Mouse (Mus musculus): Measurements from ENCODE around the gene Ubap1. TPM values are rescaled to one million over a fixed set of nuclear protein-coding genes. Genes with fewer than 3 reads are reported as not detected.
A peak's percentile ranks its signal among the peaks of the same experiment; 100 is the strongest.

Gene Ubap1
- total RNA-seq (2021) = 10 to 100 TPM; 39.9 to 43.7 TPM
- long read RNA-seq, experiment 1, transcript Ubap1-201 (7 exons, 3,456 nt) = major isoform, 75 of 94 reads
- long read RNA-seq, experiment 1, partial matches to known transcripts = 3 of 94 reads
- long read RNA-seq, experiment 1, other reads (novel, unspliced or antisense) = 14 of 94 reads
- long read RNA-seq, experiment 2, transcript Ubap1-201 (7 exons, 3,456 nt) = major isoform, 85 of 105 reads
- long read RNA-seq, experiment 2, partial matches to known transcripts = 1 of 105 reads
- long read RNA-seq, experiment 2, other reads (novel, unspliced or antisense) = 19 of 105 reads

DNA sequence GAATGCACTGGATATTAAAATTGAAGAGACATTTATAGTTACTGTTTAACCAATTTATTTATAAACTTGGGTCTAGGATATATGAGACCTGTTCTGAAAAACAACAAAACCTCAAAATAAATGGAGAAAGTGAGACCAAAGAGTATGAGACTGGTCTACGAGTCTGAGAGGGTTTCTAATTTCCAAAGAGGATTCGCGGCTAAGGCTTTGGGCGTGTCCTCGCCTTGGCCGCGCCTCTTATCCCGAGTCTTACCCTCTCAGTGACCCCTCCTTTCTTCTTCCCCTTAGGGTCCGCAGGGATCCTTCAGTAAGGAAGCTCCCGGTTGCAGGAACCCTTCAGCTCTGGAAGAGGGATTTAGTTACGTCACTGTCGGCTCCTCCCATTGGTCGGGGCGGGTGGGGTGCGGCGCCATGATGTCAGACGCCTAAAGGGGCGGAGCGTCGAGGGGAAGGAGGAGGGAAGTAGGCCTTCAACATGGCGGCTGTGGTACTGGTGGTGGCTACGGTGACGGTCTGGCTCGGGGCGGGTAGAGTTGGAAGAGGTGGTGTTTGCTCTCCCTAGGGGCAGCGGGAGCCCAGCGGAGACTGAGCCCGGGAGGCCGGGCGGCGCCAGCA, at the start of gene Ubap1:
Gene Ubap1 (plus strand): TSS at position 413 of the 615 bp plus-strand sequence.
- DNase-seq = peak; percentile 90

DNA sequence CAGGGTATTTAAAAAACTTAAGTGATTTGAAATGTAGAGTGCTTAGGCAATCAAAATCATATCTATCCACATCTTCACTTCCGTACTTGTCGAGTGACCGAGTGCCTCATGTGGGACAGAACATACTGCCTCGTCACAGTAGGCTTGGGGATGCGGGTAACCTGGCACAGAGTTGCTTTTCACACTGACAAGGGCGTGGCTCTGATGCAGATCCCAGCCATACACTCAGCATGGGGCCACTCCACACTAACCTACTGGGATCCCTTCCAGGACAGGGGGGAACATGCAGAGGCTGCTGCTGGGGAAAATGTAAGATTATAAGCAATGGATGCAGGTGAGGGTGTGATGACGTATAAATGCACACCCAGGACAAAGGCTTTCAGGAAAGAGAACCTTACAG, 45.1 kb upstream of the Ubap1 start:
- DNase-seq = no peak

DNA sequence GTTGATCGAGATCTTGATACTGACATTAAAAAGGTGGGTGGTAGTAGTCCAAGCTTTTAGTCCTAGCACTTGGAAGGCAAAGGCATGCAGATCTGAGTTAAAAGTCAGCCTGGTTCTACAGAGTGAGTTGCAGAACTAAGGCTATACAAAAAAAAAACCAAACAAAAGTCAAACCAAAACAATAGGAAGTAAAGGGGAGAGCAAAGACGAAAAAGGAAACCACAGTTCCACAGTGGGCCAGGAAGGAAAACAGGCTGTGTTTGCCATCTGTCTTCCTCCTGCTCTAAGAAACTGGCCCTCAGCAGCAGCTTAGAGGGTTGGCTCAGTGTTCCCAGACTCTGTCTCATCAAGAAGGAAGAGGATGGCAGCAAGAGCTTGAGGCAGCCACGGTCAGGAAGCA, 44.5 kb upstream of the Ubap1 start:
- DNase-seq = no peak

DNA sequence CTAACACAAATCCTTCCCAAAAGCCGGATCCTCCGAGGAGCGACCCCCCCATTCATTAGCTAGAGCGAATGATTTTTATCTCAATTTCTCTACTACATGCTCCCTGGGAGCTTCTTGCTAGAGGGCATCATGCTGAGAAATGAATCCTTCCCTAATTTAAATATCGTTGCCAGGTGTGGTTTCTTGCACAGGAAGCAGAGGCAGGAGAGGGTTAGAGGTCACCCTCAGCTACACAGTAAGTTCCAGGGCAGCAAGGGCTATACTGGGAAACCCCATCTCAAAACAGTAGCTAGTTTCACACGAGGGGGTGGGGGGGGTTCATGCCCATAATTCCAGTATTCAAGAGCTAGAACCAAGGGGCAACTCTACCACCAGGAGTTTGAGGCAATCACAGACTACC, 41.4 kb upstream of the Ubap1 start:
- DNase-seq = no peak

DNA sequence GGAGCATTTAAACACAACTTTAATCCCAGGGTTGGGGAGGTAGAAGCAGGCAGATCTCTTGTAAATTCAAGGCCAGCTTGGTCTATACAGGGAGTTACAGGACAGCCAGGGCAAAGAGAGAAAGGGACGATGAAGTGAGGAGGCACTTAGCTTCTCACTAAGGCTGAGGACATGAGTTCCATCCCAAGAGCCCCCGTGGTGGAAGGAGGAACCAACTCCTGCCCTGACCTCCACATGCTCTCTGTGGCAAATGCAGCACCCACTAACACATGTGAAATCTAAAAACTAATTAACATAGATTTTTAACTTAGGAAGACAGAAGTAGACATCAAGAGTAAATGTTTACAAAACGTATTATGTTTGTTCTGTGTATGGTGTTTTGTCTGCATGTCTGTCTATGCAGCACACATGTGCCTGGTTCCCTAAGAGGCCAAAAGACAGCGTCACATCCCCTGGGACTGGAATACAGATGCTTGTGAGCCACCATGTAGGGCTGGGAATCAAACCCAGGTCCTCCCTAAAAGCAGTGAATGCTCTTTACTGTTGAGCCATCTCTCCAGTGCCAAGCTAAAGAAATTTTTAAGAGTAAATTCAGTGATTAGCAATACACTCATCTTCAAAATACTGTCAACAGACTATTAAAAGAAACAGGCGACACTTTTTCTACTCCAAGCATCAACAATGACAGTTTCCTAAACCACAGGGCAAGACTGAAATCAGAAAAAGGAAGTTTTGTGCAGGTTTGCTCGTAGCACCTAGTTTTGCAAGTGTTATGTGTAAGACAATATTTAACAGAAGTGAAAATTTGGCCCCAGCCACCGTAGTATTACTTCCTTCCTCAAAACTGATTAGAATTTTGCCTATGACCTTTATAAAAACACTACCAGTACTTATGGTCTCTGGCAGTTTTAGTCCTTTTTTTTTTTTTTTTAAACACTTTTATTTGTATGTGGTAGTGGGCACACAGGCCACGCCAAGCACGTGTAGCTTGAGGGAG, 37.9 kb upstream of the Ubap1 start:
- no peak for DNase-seq

DNA sequence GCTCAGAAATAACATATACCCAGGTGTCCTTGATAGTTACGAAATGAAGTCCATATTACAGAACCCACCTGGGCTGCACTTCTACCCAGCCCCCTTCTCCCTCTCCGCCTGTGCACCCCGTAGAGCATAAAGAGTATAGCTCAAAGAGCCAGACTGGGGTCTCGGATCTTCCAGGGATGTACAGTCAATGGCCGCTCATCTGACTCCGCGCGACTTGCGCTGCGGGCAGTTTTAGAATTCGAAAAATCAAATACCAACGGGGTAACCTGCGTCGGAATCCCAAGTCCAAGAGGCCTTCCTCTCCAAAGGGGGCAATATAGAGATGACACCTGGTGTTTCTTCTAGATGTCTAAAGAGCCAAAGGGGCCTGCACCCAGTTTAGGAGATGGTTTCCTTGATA, 35.1 kb upstream of the Ubap1 start:
- no peak for DNase-seq

DNA sequence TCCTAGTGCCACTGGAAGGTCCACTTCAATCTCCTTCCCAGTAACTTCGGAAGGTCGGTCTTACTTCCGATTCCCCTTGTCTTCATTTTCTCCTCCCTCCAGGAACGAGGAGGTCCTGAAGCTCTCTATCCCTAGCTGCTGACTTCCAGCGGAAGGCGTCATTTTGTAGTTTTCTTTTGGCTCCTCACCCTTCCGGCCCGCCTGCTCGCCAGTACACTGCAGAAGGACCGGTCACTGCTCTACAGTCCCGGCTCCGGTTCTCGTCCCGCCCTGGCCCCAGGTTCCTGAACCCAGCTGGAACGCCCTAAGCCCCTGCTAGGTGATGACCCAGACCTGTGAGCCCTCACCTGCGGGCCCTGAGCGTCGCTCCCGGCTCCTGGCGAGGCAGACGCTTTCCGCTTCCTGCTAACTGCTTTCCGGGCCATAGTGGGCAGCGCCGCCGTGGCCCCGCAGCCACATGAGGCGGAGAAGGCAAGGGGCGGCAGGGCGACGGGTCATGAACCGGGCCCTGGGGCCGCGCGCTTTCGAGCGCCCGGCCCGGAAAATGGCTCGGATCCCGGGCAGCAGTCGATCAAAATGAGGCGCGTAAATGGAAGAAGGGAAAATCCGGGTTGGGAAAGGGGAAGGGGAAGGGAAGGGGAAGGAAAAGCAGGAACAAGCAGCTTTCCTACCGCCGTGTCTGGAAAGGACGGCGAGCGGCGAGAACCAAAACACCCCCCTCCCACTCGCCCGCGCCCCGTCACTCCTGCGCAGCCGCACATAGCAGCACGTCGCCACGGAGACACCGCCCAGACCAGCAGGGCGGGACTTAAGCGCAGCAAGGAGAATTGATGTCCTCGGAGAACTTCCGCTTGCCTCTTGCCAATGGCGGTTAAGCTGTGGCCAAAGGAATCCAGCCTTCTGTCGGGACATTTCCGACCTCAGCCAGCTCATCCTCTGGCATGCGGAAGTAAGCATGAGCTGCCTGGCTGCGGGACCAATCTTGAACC, 34.4 kb upstream of the Ubap1 start, which contains the start of gene Dcaf12:
Gene Dcaf12 (minus strand): TSS at position 749 of the 989 bp plus-strand sequence.
- peak; percentile 94 for DNase-seq

DNA sequence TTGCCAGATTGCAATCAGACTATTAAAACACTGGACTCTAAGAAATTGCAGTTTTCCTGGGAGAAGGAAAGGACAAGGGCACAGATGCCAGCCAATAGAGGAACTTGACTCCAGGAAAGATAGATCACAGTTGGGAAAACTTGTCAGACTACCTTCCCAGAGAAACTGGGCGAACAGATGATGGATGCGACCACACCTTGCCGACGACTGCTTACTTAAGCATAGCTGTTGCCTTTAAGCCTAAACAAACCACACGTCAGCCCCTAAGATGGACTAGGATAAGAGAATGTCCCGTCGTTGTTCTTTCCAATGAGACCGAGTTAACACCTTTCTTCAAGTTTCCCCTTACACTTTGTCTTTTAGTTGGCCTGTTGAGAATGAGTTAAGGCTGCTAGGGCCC, 33.6 kb upstream of the Ubap1 start:
- DNase-seq = no peak

DNA sequence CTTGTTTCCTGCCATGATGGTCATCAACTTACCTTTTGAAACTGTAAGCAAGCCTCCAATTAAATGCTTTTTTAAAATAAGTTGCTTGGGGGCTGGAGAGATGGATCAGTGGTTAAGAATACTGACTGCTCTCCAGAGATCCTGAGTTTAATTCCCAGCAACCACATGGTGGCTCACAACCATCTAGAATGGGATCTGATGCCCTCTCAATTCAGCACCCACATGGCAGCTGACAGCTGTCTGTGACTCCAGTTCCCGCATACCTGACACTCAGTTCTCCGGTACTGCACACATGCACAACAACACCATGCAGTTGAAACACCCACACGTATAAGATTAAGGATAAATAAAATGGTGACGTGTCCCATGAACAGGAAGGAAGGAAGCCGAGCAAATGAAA, 30.5 kb upstream of the Ubap1 start:
- DNase-seq = no peak

DNA sequence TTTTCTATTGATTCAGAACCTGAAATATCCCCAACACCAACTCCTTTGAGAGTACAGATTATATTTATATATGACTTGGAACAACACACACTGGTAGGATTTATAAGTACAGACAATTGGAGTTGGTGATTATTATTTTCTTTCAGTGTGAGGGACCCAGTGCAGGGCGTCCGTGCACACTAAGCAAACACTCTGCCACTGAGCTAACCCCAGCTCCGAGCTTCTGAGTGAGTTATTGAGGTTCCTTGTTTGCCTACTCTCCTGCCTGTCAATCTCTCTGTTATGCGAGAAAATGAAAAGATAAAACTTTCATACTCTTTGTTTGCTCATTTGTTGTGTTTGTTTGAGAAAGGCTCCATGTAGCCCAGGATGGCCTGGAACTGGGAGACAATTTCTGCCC, 27.8 kb upstream of the Ubap1 start:
- DNase-seq = no peak

DNA sequence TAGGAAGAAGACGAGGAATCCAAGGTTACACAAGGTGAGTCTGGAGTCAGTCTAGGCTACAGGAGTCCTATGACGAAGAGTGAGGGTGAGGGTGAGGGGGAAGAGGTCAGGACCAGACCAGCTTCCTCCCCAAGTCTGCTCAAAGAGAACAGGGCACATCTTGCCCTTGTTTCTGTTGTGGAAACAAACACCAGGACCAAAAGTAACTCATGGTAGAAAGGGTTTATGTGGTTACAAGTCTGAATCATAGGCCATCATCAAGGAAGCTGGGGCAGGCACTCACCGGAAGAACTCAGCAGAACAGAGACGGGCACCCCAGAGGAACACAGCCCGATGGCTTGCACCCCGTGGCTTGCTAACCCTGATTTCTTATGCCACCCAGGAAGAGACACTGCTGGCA, 21.9 kb upstream of the Ubap1 start:
- DNase-seq = no peak

DNA sequence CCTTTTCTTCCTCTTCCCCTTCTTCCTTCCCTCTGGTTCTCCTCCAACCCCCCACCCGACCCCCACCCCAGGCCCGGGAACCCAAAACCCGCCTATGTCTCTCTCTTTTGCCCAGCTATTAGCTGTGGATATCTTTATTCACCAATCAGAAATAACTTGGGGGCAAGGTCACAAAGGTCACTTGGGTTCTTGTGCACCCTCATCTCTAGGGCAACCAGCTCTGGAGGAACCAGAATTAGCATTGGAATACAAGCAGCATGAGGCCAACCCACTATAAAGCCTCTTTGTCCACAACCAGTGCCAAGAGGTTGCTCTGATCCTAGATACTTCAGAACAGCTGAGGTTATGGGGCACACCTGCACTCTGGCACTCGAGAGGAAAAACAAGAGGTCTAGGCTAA, 19.3 kb upstream of the Ubap1 start:
- DNase-seq = no peak

DNA sequence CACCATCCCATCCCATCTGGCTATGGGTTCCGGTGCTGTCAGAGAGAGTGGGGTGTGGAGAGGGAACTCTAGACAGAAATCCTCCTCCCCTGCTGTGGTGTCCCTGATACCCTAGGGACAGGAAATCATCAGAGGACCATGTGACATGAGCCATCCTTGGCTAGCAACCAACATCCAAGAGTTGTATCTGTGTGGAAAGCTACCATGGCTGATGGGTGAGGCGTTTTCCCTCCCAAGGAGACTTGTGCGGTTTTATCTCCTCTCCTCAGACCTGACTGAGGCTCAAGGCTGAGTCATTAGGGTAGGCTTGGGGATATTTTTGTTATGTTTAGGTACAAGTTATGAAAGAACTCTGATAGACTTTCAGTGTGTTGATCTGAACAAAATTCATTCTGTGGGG, 17.7 kb upstream of the Ubap1 start:
- DNase-seq = no peak

DNA sequence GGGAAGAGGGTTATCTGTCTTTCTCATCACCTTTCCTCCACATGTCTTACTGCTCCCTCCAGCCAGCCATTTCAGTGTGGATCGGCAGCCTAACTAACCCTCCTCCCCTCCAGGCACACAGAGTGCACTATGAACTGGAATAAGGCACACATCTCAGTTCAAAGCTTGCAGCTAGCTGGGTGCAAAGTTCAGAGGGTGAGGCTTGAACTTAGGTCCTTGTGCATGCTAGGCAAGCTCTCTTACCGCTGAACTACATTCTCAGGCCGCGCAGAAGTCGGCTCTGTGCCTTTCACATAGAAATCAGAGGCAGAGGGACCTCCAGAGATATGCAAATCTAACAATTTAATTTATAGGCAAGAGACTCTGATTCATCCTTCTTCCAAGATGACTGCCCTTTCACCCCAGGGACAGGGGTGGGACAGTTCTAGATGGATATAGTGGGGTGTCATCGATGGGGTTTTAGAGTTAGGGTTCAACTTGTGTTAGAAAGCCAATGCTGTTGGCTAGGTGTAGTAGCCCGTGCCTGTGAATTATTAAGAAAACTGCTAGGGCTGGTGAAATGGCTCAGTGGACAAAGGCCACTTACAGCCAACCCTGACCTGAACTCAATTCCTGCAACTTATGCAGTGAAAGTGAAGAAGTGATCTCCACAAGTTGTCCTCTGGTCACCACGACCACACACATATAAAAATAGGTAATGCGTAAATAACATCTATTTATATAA, 16.9 kb upstream of the Ubap1 start:
- DNase-seq = no peak

DNA sequence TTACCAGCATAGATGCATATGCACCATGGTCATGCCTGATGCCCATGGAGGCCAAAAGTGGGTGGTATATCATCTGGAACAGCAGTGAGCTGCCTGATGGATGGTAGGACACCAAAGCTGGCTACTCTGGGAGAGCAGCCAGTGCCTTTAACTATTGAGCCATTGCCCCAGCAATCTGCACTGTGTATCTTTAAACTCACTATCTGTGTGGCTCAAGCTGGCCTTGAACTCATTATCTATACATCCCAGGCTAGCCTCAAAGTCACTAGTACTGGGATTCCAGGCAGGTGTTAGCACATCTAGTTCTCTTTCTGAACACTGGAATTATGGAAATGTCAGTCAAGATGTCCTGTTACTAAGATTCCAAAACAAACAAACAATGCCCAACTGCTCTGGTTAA, 12.2 kb upstream of the Ubap1 start:
- no peak for DNase-seq

DNA sequence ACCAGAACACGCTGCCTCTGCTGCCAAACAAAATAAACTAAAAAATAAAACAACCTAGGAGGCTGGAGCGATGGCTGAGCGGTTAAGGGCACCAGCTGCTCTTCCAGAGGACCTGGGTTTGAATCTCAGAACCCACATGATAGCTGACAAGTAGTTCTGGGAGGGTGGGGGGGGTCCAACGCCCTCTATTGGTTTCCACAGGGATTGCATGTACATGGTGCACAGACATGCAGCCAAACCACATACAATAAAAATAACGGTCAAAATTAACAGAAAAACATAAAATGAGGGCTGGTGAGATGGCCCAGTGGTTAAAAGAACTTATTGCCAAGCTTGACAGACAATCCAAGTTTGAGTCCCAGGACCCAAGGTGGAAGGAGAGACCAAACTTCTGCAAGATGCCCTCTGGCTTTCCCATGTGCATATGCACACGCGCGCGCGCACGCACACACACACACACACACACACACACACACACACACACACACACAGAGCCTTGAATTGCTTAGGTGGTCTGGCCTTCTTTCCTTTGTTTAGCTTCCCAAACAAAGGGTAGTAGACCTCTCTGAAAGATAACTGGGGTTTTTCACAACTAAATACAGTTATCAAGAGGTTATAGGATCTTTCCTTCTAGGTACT, 7.8 kb upstream of the Ubap1 start:
- DNase-seq = no peak

DNA sequence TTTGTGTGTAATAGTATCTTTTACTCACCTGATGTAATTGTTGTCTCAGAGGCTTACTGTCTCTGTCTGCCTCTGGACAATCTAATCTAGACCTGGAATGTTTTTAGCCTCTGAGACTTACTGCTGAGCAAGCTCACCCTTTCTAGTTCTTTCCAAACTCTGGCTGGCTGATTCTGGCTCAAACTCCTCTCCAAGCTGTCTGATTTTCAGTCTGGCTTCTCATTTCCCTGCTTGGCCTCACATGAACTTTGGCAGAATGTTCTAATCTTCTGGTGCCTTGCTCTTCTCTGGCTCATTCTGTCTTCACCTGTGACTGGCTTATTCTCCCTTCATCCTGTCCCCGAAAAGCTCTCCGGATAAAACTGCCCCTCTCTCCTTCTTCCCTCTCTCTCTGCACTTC, 2.8 kb upstream of the Ubap1 start:
- DNase-seq = no peak

DNA sequence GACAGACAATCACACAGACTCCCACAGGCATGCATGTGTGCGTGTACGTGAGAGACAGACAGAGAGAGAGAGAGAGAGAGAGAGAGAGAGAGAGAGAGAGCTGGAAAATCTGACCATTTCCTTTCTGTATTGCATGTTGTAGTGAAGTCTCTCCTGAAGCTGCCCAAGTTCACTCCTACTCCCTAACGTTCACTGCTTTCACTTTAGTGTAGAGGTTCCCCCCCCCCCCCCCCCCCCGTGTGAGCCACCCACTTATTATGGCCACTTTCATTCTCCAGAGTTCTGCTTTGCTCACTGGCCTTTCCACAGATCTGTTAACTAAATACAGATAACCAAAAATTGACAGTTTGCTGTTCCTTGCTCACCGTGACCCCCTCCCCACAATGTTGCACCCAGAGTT, 957 bp upstream of the Ubap1 start:
- DNase-seq = no peak

DNA sequence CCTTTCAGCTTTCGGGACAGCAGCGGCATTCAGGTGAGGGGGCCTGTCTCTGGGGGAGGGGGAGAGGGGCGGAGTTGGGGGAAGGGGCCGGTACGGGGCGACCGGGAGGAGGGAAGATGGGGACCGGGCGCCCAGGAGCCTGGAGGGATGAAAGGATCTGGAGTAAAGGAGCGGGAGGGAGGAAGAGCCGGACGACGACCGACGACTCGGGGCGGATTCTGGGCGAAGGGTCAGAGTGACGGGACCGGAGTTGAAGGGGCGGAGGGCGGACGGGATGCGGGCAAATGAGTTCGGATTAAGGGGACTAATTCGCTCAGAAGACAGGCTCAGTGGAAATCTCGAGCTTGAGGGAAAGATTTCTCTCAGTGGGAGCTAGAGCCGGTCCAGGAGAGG, 399 bp downstream of the Ubap1 start:
- peak; percentile 54 for DNase-seq

DNA sequence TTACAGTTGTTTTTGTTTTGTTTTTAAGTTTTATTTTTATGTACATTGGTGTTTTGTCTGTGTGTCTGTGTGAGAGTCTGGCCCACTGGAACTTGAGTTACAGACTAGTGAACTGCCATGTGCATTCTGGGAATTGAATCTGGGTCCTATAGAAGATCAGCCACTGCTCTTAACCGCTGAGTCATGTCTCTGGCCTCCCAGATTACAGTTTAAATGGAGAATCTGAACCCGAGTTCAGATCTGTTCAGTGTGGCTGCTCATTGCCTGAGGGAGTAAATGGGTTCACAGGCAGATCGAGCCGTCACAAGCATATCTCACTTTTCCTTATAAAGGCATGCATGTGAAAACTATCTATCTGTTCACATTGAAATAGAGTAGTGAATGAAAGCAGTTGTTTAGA, 4.0 kb downstream of the Ubap1 start:
- DNase-seq = no peak

DNA sequence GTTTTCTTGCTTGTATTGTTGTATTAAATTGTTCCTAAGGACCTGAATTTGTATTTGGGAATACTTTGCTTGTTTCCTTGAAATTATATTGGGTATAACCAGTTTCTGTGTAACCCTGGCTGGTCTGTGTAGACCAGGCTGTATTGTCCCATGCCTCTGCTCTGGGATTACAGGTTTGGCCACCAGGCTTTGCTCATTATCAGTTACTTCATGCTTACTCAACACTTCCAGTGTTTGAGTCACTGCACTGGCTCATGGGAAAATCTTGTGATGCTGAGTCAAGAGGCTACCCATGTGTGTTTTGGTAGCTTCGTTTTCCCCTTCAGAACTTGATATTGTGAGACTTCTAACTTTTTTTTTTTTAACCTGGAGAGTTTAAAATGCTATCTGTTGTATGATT, 4.5 kb downstream of the Ubap1 start:
- DNase-seq = no peak
